ENCODE assay signal across 18 mouse cellular contexts in the genomic region with DNA sequence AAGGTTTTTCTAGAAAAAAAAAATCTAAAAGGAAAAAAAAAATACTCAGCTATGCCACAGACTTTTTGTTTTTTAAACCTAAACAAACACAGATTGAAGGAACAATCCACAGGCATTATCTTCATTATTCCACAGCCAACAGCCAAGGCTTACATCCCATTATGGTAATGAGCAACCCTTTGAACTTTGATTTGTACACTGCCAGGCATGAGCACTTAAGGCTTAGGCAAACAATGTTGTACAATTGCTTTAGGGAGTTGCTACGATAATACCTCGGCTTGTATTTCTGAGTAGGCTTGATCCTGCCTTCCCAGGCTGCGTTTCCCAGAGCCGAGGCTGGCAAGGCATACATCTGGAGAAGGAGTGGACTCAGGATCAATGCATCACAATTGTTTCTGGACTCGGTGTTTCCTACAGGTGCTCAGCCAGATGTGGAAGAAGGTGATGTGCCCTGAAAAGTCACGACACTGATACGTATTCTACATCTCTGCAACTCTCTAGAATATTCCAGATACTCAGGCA.
DNase-seq lines count a peak whose midpoint lies in the region; ATAC-seq lines count a peak whose summit lies in the region.
"Had no signal": no experiment of that assay in that cellular context is flagged by ENCODE, and none has a peak within 500 bp of the region (broad histone marks: within the 10 kb centered on the region; RNA-seq: fewer than 3 reads in every experiment).

No protein-coding gene starts in this region.

- DNase-seq in forebrain, embryonic 11.5 days (ENCODE audit: low spot score): no peak
- DNase-seq in forebrain, embryonic 10.5 days (ENCODE audit: extremely low spot score, low spot score): no peak
- no peak for DNase-seq in midbrain, embryonic 10.5 days (ENCODE audit: low spot score)
- DNase-seq in midbrain, embryonic 14.5 days: peak; percentile 59
- peak; percentile 8 for DNase-seq in yolk sac, embryonic 10.5 days (ENCODE audit: low spot score)
- DNase-seq in frontal cortex, postnatal 14 days (ENCODE audit: low spot score in 2 of 2): no peak
- DNase-seq: adrenal gland, postnatal 25 days; cerebellum, adult 11-12 months; cerebellum, postnatal 14 days; gastrocnemius, postnatal 25 days; right cerebral cortex, postnatal 4 days had no signal

- 0 out of 2 replicates have a peak, but pooled peaks have one; percentile 56 for ATAC-seq in forebrain, embryonic 11.5 days (replicated peaks; ENCODE audit: low FRiP score)
- ATAC-seq in midbrain, embryonic 12.5 days (ENCODE audit: low FRiP score, low read depth): peak; percentile 82
- peak; percentile 37; the same call in 1 of the 2 replicates for ATAC-seq in midbrain, embryonic 14.5 days (ENCODE audit: low FRiP score, low TSS enrichment)
- ATAC-seq in liver, embryonic 12.5 days: no peak
- ATAC-seq: lung, postnatal 0 days had no signal

- no peaks in the 10 kb centered on the region for H3K27me3 ChIP-seq in forebrain, embryonic 11.5 days (ENCODE audit: control insufficient read depth, insufficient read depth, low read length)
- H3K27me3 ChIP-seq in forebrain, embryonic 10.5 days (ENCODE audit: poor library complexity, severe bottlenecking): no peaks in the 10 kb centered on the region
- peaks cover 5% of the 10 kb centered on the region; the same call in 1 of the 2 replicates for H3K27me3 ChIP-seq in midbrain, embryonic 12.5 days
- H3K27me3 ChIP-seq in midbrain, embryonic 10.5 days (ENCODE audit: low read depth, poor library complexity, severe bottlenecking): peaks cover 15% of the 10 kb centered on the region
- H3K27me3 ChIP-seq in midbrain, embryonic 14.5 days (ENCODE audit: control insufficient read depth, insufficient read depth, low read length): no peaks in the 10 kb centered on the region
- no peaks in the 10 kb centered on the region for H3K27me3 ChIP-seq in liver, embryonic 12.5 days (replicated peaks)
- H3K27me3 ChIP-seq: liver, embryonic 15.5 days had no signal

- no peaks in the 10 kb centered on the region for H3K4me1 ChIP-seq in forebrain, embryonic 11.5 days (replicated peaks; ENCODE audit: control insufficient read depth, insufficient read depth, low read length)
- H3K4me1 ChIP-seq in forebrain, embryonic 10.5 days: peaks cover 6% of the 10 kb centered on the region; the same call in 1 of the 2 replicates
- 0 out of 2 replicates have a peak, but pooled peaks cover 6% of the 10 kb centered on the region for H3K4me1 ChIP-seq in midbrain, embryonic 12.5 days
- 0 out of 2 replicates have a peak, but pooled peaks cover 5% of the 10 kb centered on the region for H3K4me1 ChIP-seq in midbrain, embryonic 10.5 days
- 0 out of 2 replicates have a peak, but pooled peaks cover 2% of the 10 kb centered on the region for H3K4me1 ChIP-seq in midbrain, embryonic 14.5 days (ENCODE audit: control insufficient read depth, insufficient read depth, low read length)
- no peaks in the 10 kb centered on the region for H3K4me1 ChIP-seq in liver, embryonic 12.5 days
- H3K4me1 ChIP-seq: hindbrain, embryonic 10.5 days; liver, embryonic 15.5 days had no signal

- no peak overlapping the region for H3K4me3 ChIP-seq in forebrain, embryonic 11.5 days (ENCODE audit: low read depth, low read length)
- no peak overlapping the region for H3K4me3 ChIP-seq in forebrain, embryonic 10.5 days
- H3K4me3 ChIP-seq in midbrain, embryonic 12.5 days: no peak overlapping the region
- no peak overlapping the region for H3K4me3 ChIP-seq in midbrain, embryonic 10.5 days
- no peak overlapping the region for H3K4me3 ChIP-seq in midbrain, embryonic 14.5 days (replicated peaks; ENCODE audit: low read depth, low read length)
- H3K4me3 ChIP-seq in liver, embryonic 12.5 days: no peak overlapping the region
- H3K4me3 ChIP-seq: hindbrain, embryonic 10.5 days; liver, embryonic 15.5 days had no signal

- no peaks in the 10 kb centered on the region for H3K9me3 ChIP-seq in forebrain, embryonic 11.5 days (ENCODE audit: control insufficient read depth, low read length)
- H3K9me3 ChIP-seq in forebrain, embryonic 10.5 days: no peaks in the 10 kb centered on the region
- H3K9me3 ChIP-seq in midbrain, embryonic 12.5 days: no peaks in the 10 kb centered on the region
- H3K9me3 ChIP-seq in midbrain, embryonic 10.5 days (replicated peaks): no peaks in the 10 kb centered on the region
- no peaks in the 10 kb centered on the region for H3K9me3 ChIP-seq in midbrain, embryonic 14.5 days (ENCODE audit: control insufficient read depth, low read length)
- H3K9me3 ChIP-seq in liver, embryonic 12.5 days (replicated peaks): no peaks in the 10 kb centered on the region
- H3K9me3 ChIP-seq: hindbrain, embryonic 10.5 days; liver, embryonic 15.5 days had no signal

- H3K4me2 ChIP-seq in forebrain, embryonic 11.5 days (ENCODE audit: low read depth, low read length, severe bottlenecking): no peak overlapping the region
- no peak overlapping the region for H3K4me2 ChIP-seq in midbrain, embryonic 12.5 days (replicated peaks)
- no peak overlapping the region for H3K4me2 ChIP-seq in midbrain, embryonic 14.5 days (ENCODE audit: low read length)
- H3K4me2 ChIP-seq in liver, embryonic 12.5 days: no peak overlapping the region
- H3K4me2 ChIP-seq: liver, embryonic 15.5 days had no signal

- H3K36me3 ChIP-seq in forebrain, embryonic 11.5 days (ENCODE audit: control insufficient read depth, insufficient read depth, low read length): no peaks in the 10 kb centered on the region
- H3K36me3 ChIP-seq in forebrain, embryonic 10.5 days (replicated peaks): no peaks in the 10 kb centered on the region
- H3K36me3 ChIP-seq in midbrain, embryonic 12.5 days: no peaks in the 10 kb centered on the region
- no peaks in the 10 kb centered on the region for H3K36me3 ChIP-seq in midbrain, embryonic 10.5 days
- no peaks in the 10 kb centered on the region for H3K36me3 ChIP-seq in midbrain, embryonic 14.5 days (ENCODE audit: control insufficient read depth, insufficient read depth, low read length)
- no peaks in the 10 kb centered on the region for H3K36me3 ChIP-seq in liver, embryonic 12.5 days
- H3K36me3 ChIP-seq: G1E; hindbrain, embryonic 10.5 days; liver, embryonic 15.5 days had no signal

- 50% methylated on average over 7 of the region's 7 CpGs for WGBS in forebrain, embryonic 11.5 days
- WGBS in forebrain, embryonic 10.5 days: 71% methylated on average over 7 of the region's 7 CpGs
- 45% methylated on average over 7 of the region's 7 CpGs for WGBS in midbrain, embryonic 12.5 days
- 53% methylated on average over 7 of the region's 7 CpGs for WGBS in midbrain, embryonic 10.5 days
- 36% methylated on average over 7 of the region's 7 CpGs for WGBS in midbrain, embryonic 14.5 days
- 60% methylated on average over 7 of the region's 7 CpGs for WGBS in liver, embryonic 12.5 days (ENCODE audit: insufficient replicate concordance)

- no peak overlapping the region for H3K9ac ChIP-seq in forebrain, embryonic 11.5 days (ENCODE audit: low read length)
- H3K9ac ChIP-seq in midbrain, embryonic 12.5 days (replicated peaks): no peak overlapping the region
- no peak overlapping the region for H3K9ac ChIP-seq in midbrain, embryonic 14.5 days (replicated peaks; ENCODE audit: low read length)
- H3K9ac ChIP-seq in liver, embryonic 12.5 days: no peak overlapping the region
- H3K9ac ChIP-seq: liver, embryonic 15.5 days had no signal

- H3K27ac ChIP-seq in forebrain, embryonic 11.5 days (ENCODE audit: low read depth, low read length): no peak overlapping the region
- H3K27ac ChIP-seq in forebrain, embryonic 10.5 days: no peak overlapping the region
- no peak overlapping the region for H3K27ac ChIP-seq in midbrain, embryonic 12.5 days (replicated peaks)
- no peak overlapping the region for H3K27ac ChIP-seq in midbrain, embryonic 10.5 days (replicated peaks)
- H3K27ac ChIP-seq in midbrain, embryonic 14.5 days (replicated peaks; ENCODE audit: low read depth, low read length): no peak overlapping the region
- H3K27ac ChIP-seq in liver, embryonic 12.5 days: no peak overlapping the region
- H3K27ac ChIP-seq: hindbrain, embryonic 10.5 days; kidney, postnatal 0 days; liver, embryonic 15.5 days had no signal

Comparison
In these comparisons a context has a peak if more than half of its experiments do, and no peak if none do; other contexts are left out.
1. DNase-seq: peak in midbrain, embryonic 14.5 days (single experiment) and yolk sac, embryonic 10.5 days (single experiment); none in forebrain, embryonic 11.5 days (single experiment), forebrain, embryonic 10.5 days (single experiment), midbrain, embryonic 10.5 days (single experiment) and frontal cortex, postnatal 14 days (0 of 2).